Mouse (Mus musculus) heart, adult 10 weeks (tissue): ENCODE data around the gene Gm9045. TPM values are rescaled to one million over a fixed set of nuclear protein-coding genes. Genes with fewer than 3 reads are reported as not detected.

Source experiments
- polyA plus RNA-seq: library from polyadenylated mRNA; stranded (reverse); fragments of 350-450 nt; fragmentation: Illumina TruSeq; extraction: RNeasy Lipid Tissue Mini Kit (QIAGEN cat#74804); gene quantifications from one replicate; pipeline ENCODE4 v1.2.3, GENCODE M21; 2014; ENCODE audit warnings: low read depth, low replicate concordance

Gene Gm9045
- polyA plus RNA-seq: not detected

DNA sequence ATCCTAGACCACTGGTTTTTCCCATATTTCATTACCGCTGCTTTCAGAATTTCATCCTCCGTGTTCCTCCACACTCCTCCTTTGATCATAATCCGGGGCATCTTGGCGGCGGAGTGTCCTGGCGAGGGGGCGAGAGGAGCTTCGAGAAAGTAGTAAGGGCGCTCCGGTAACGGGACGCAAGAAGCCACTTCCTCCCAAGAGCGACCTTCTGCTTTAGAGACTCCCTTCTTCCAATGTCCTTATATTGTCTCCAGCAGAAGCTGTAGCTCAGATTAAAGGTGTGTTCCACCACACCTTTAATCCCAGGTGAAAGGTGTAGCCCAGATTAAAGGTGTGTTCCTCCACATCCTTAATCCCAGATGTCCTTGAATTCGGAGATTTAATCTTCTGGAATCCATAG, at the start of gene Gm9045:
Gene Gm9045, minus strand, starts transcription at position 101 of the 400 bp plus-strand sequence.

DNA sequence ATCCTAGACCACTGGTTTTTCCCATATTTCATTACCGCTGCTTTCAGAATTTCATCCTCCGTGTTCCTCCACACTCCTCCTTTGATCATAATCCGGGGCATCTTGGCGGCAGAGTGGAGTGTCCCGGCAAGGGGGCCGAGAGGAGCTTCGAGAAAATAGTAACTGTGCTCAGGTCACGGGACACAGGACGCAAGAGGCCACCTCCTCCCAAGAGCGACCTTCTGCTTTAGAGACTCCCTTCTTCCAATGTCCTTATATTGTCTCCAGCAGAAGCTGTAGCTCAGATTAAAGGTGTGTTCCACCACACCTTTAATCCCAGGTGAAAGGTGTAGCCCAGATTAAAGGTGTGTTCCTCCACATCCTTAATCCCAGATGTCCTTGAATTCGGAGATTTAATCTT, 16.4 kb upstream of the Gm9045 start, which contains the start of gene Gm9049:
Gene Gm9049, minus strand, starts transcription at position 101 of the 400 bp plus-strand sequence.

DNA sequence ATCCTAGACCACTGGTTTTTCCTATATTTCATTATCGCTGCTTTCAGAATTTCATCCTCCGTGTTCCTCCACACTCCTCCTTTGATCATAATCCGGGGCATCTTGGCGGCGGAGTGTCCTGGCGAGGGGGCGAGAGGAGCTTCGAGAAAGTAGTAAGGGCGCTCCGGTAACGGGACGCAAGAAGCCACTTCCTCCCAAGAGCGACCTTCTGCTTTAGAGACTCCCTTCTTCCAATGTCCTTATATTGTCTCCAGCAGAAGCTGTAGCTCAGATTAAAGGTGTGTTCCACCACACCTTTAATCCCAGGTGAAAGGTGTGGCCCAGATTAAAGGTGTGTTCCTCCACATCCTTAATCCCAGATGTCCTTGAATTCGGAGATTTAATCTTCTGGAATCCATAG, 10.9 kb upstream of the Gm9045 start, which contains the start of gene Gm9048:
Gene Gm9048, minus strand, starts transcription at position 101 of the 400 bp plus-strand sequence.

GRCm38 (mm10) chr10:118343155-118343554, 5.5 kb upstream of the Gm9045 start, which contains the start of gene Gm9046:
Gene Gm9046 (minus strand): TSS chr10:118343255.

DNA sequence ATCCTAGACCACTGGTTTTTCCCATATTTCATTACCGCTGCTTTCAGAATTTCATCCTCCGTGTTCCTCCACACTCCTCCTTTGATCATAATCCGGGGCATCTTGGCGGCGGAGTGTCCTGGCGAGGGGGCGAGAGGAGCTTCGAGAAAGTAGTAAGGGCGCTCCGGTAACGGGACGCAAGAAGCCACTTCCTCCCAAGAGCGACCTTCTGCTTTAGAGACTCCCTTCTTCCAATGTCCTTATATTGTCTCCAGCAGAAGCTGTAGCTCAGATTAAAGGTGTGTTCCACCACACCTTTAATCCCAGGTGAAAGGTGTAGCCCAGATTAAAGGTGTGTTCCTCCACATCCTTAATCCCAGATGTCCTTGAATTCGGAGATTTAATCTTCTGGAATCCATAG, 5.3 kb downstream of the Gm9045 start, which contains the start of gene Gm9044:
Gene Gm9044, minus strand, starts transcription at position 101 of the 400 bp plus-strand sequence.

DNA sequence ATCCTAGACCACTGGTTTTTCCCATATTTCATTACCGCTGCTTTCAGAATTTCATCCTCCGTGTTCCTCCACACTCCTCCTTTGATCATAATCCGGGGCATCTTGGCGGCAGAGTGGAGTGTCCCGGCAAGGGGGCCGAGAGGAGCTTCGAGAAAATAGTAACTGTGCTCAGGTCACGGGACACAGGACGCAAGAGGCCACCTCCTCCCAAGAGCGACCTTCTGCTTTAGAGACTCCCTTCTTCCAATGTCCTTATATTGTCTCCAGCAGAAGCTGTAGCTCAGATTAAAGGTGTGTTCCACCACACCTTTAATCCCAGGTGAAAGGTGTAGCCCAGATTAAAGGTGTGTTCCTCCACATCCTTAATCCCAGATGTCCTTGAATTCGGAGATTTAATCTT, 10.8 kb downstream of the Gm9045 start, which contains the start of gene Gm9040:
Gene Gm9040, minus strand, starts transcription at position 101 of the 400 bp plus-strand sequence.

DNA sequence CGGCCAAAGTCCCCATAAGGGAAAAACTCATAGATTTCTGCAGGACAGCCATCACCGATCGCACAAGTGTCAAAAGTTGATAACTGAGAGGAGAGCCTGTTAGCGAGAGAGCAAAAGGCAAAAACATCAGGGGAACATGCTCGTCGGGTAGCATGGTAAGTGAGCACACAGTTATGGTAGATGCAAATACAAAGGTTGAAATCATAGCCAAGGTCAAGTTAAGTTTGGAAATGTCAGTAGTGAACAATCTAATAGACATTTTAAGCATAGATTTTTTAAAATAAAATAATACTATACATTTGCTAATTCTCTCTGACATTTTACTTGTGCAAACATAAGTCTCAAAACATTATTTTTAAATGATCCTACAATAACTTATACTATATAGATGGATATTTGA, 42.7 kb downstream of the Gm9045 start, which contains the start of gene Iltifb:
Gene Iltifb, minus strand, starts transcription at position 101 of the 400 bp plus-strand sequence.

Other genes starting within 250 kb of the Gm9045 start
- gene Mdm1, start 196.0 kb downstream of the Gm9045 start, polyA plus RNA-seq: 6.3 TPM
- not detected for gene Il22, start 132.9 kb downstream of the Gm9045 start, polyA plus RNA-seq
- not detected for gene Gm32717, start 97.1 kb downstream of the Gm9045 start, polyA plus RNA-seq
- not detected for gene Gm32802, start 79.1 kb downstream of the Gm9045 start, polyA plus RNA-seq
- gene Iltifb, start 42.8 kb downstream of the Gm9045 start, polyA plus RNA-seq: not detected
- not detected for gene Gm9040, start 10.9 kb downstream of the Gm9045 start, polyA plus RNA-seq
- not detected for gene Gm9044, start 5.4 kb downstream of the Gm9045 start, polyA plus RNA-seq
- gene Gm9046, start 5.4 kb upstream of the Gm9045 start, polyA plus RNA-seq: not detected
- gene Gm9048, start 10.8 kb upstream of the Gm9045 start, polyA plus RNA-seq: not detected
- not detected for gene Gm9049, start 16.3 kb upstream of the Gm9045 start, polyA plus RNA-seq
- gene Ifng, start 103.2 kb upstream of the Gm9045 start, polyA plus RNA-seq: not detected